Mouse (Mus musculus) kidney, adult 2 months (tissue): Measurements from ENCODE around the gene Tiam1.

Source experiments
- CTCF ChIP-seq: fragments of 200-500 bp; conservative IDR thresholded peaks from 2 replicates; pipeline ENCODE4 v1.5.1; 2011; ENCODE audit warnings: low read depth, mild to moderate bottlenecking, control low read depth, low read length, moderate library complexity, mixed read lengths; ENCODE audit not compliant: insufficient read depth, insufficient read length
- POLR2A ChIP-seq: fragments of 200-500 bp; IDR thresholded peaks from one replicate; pipeline ENCODE4 v1.6.1; 2011; ENCODE audit warnings: low read depth, low read length, control low read depth

DNA sequence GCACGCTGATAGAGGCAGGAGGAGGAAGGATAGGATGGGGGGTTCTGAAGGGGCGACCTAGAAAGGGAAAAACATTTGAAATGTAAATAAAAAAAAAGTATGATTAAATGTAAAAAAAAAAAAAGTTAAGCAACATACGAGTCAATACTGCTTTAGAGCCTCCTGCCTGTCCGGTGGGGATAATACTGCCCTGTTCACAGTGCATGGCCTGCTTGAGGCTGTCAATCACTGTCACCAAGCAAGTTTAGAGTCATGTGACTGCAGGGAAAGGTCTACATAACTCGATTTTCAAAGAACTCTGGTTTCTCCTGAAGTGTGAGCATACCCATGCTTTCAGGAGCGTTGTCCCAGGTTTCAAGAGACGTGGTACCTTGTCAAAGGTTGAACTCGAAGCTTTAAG is 15.2 kb downstream of the Tiam1 start:
- TF ChIP-seq CTCF (no peak), POLR2A (no peak)
